Mouse (Mus musculus) splenic B cell, adult 2 months (primary cell): ENCODE data around the gene Tomm20l.
A peak's percentile ranks its signal among the peaks of the same experiment; 100 is the strongest.

Experiments used
- DNase-seq: peaks from one replicate; pipeline ENCODE4 v3.0.0-alpha.2; 2011; ENCODE audit warnings: low read depth, low spot score
- H3K27me3 ChIP-seq: 2 replicates; pipeline ENCODE4 v1.6.1; 2012; ENCODE audit warnings: mild to moderate bottlenecking, low read length, moderate library complexity, mixed read lengths; ENCODE audit not compliant: control insufficient read depth, poor library complexity, insufficient read depth, severe bottlenecking
- H3K36me3 ChIP-seq: 2 replicates; pipeline ENCODE4 v1.6.1; 2012; ENCODE audit warnings: mild to moderate bottlenecking, low read length, moderate library complexity, mixed read lengths; ENCODE audit not compliant: control insufficient read depth, poor library complexity, insufficient read depth, severe bottlenecking

Tomm20l gene

GRCm38 (mm10) chr12:71136974-71137491, 25.8 kb downstream of the Tomm20l start:
- DNase-seq: peak; percentile 95
- no peaks in the 10 kb centered on the region for H3K27me3 ChIP-seq
- peaks cover 2% of the 10 kb centered on the region for H3K36me3 ChIP-seq

GRCm38 (mm10) chr12:71137686-71138085, 26.5 kb downstream of the Tomm20l start:
- Histone ChIP-seq H3K36me3 (peaks cover 2% of the 10 kb centered on the region), H3K27me3 (no peaks in the 10 kb centered on the region)
- no peak for DNase-seq

DNA sequence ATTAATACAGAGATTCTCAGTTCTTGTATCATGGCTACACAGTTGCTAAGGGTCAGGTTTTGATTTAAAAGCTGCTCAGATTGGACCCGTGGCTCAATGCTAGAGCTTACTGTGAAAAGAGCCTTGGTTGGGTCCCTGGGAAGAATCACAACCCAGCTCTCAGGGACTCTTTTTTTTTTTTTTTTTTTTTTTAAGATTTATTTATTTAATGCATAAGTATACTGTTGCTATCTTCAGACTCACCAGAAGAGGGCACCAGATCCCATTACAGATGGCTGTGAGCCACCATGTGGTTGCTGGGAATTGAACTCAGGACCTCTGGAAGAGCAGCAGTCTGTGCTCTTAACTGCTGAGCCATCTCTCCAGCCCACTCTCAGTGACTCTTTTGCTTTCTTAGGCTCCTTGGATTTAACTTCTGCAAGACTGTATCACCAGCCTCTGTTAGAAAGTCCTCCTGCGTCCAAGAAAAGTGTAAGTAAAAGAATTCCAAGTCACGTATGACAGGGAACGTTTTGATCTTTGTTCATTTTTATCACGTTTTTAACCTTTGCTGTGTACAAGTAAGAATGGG, 28.1 kb downstream of the Tomm20l start:
- H3K27me3 ChIP-seq: no peaks in the 10 kb centered on the region
- DNase-seq: peak; percentile 20
- peaks cover 2% of the 10 kb centered on the region for H3K36me3 ChIP-seq

DNA sequence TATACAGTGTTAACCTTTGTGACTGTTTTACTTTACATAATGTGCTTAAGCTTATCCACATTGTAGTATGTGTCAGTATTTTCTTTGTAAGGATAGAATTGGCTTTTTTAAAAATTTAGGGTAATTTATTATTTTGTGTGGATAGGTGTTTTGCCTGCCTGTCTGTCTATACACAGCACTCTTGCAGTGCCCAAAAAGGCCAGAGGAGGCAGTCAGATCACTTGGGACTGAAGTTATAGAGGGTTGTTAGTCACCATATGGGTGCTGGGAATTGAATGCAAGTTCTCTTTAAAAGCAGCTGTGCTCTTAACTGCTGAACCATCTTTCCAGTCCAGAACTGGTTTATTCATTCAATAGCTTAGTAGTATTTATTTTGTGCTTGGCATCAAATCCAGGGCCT, 30.0 kb downstream of the Tomm20l start:
- H3K27me3 ChIP-seq: no peaks in the 10 kb centered on the region
- peaks cover 2% of the 10 kb centered on the region for H3K36me3 ChIP-seq
- DNase-seq: peak; percentile 14

DNA sequence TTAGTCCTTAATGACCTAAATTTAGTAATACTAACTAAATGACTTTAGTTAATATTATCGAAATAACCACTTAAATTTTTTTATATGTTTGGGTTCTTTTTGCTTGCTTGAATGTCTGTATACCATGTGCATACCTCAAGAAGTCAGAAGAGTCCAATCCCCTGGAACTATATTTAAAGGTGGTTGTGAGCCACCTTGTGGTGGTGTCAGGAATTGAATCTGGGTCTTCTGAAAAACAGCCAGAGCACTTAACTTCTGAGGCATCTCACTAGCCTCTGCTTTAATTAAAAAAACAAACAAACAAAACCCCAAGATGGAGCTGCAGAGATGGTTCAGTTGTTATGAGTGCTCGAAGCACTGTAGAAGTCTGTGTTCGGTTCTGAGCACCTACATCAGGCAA, 36.4 kb downstream of the Tomm20l start:
- peaks cover 4% of the 10 kb centered on the region; the same call in 1 of the 2 replicates for H3K36me3 ChIP-seq
- H3K27me3 ChIP-seq: no peaks in the 10 kb centered on the region
- DNase-seq: peak; percentile 70

- H3K27me3 ChIP-seq: no peaks in the 10 kb centered on the region
- no peak for DNase-seq
- H3K36me3 ChIP-seq: peaks cover 4% of the 10 kb centered on the region; the same call in 1 of the 2 replicates
These were observed 37.6 kb downstream of the Tomm20l start for GRCm38 (mm10) chr12:71148801-71149200.

- peaks cover 4% of the 10 kb centered on the region; the same call in 1 of the 2 replicates for H3K36me3 ChIP-seq
- H3K27me3 ChIP-seq: no peaks in the 10 kb centered on the region
- DNase-seq: no peak
These were observed 38.2 kb downstream of the Tomm20l start for GRCm38 (mm10) chr12:71149456-71149855.

DNA sequence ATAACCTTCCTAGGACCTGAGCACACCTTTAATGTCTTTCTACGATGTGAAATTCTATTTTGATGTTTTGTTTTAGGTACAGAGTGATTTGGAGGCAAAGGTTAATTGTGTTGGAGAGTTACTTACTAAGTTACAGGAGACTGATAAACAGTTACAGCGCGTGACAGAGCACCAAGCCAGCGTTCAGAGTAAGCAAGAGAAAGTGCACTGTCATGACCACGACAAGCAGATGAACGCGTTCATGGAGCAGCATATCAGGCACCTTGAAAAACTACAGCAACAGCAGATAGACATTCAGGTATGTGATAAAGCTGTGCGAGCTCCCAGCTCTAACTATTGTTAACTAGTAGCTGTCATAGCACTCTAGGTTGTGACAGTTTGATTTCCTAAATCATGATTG, 38.9 kb downstream of the Tomm20l start:
- DNase-seq: no peak
- H3K27me3 ChIP-seq: no peaks in the 10 kb centered on the region
- peaks cover 6% of the 10 kb centered on the region; the same call in 1 of the 2 replicates for H3K36me3 ChIP-seq

DNA sequence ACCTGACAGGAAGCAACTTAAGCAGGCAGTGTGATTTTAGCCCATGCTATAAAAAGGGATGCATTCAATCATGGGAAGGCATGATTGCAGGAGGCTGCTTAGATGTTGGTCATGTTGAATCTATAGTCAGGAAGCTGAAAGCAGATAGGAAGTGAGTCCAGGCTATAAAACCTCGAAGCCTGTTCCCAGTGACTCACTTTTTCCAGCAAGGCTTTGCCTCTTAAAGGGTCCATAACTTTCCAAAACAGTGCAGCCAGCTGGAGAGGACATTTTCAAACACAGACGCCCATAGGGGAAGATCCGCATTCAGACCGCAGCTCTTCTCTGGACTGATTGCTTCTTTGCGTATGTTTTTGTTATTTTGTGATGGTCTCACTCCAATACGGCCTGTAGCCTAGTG, 43.8 kb downstream of the Tomm20l start:
- Histone ChIP-seq H3K36me3 (peaks cover 11% of the 10 kb centered on the region; the same call in 1 of the 2 replicates), H3K27me3 (no peaks in the 10 kb centered on the region)
- no peak for DNase-seq

DNA sequence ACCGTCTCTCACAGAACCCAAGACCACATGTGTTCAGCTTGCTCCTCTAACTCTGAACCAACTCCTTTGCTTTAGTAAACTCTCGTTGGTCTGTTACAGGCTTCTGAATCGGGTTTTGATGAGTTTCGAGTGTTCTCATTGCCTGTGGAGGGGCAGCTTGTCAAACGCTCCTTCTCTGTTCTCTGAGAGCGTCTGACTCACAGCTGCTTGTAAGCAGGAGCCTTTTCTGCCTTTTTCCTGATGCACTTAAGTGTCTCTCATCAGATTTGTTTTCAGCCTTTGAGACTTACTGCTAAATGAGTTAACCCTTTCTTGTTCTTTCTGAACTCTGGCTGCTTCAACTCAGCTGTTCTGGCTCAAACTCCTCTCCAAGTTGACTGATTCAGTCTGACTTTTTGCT, 46.7 kb downstream of the Tomm20l start:
- DNase-seq: no peak
- H3K36me3 ChIP-seq: 0 out of 2 replicates have a peak, but pooled peaks cover 10% of the 10 kb centered on the region
- H3K27me3 ChIP-seq: no peaks in the 10 kb centered on the region

- DNase-seq: no peak
- Histone ChIP-seq H3K36me3 (peaks cover 9% of the 10 kb centered on the region; the same call in 1 of the 2 replicates), H3K27me3 (no peaks in the 10 kb centered on the region)
These were observed 53.2 kb downstream of the Tomm20l start for GRCm38 (mm10) chr12:71164410-71164809.

GRCm38 (mm10) chr12:71169911-71170310, 58.7 kb downstream of the Tomm20l start:
- H3K36me3 ChIP-seq: peaks cover 6% of the 10 kb centered on the region; the same call in 1 of the 2 replicates
- DNase-seq: no peak
- H3K27me3 ChIP-seq: no peaks in the 10 kb centered on the region
